Mouse (Mus musculus): ENCODE results near the gene Etv3.

Etv3 gene

GRCm38 (mm10) chr3:87556668-87557278 lies 31.6 kb downstream of the Etv3 start:
- DNase-seq (ENCODE audit: low spot score) = no peak

GRCm38 (mm10) chr3:87560156-87560555 lies 34.9 kb downstream of the Etv3 start:
- no peak for DNase-seq (ENCODE audit: low spot score)

- DNase-seq (ENCODE audit: low spot score) = no peak
Measured at GRCm38 (mm10) chr3:87561434-87561833, 36.2 kb downstream of the Etv3 start.

GRCm38 (mm10) chr3:87562370-87562769 lies 37.2 kb downstream of the Etv3 start:
- DNase-seq (ENCODE audit: low spot score) = peak; percentile 92

- DNase-seq (ENCODE audit: low spot score) = no peak
Measured at GRCm38 (mm10) chr3:87563466-87563865, 38.3 kb downstream of the Etv3 start.

- DNase-seq (ENCODE audit: low spot score) = no peak
Measured at GRCm38 (mm10) chr3:87565623-87566022, 40.4 kb downstream of the Etv3 start.

- DNase-seq (ENCODE audit: low spot score) = peak; percentile 92
Measured at GRCm38 (mm10) chr3:87566066-87566465, 40.9 kb downstream of the Etv3 start.

- DNase-seq (ENCODE audit: low spot score) = no peak
Measured at GRCm38 (mm10) chr3:87567497-87567896, 42.3 kb downstream of the Etv3 start.

- no peak for DNase-seq (ENCODE audit: low spot score)
Measured at GRCm38 (mm10) chr3:87568681-87569080, 43.5 kb downstream of the Etv3 start.

- DNase-seq (ENCODE audit: low spot score) = peak; percentile 71
Measured at GRCm38 (mm10) chr3:87575766-87576165, 50.6 kb downstream of the Etv3 start.

- DNase-seq (ENCODE audit: low spot score) = no peak
Measured at GRCm38 (mm10) chr3:87582259-87582658, 57.1 kb downstream of the Etv3 start.
